Mouse (Mus musculus): ENCODE results near the gene Rbm3.
"Not testable (repeated sequence)": the region's sequence is repeated elsewhere in the genome, so short reads cannot be mapped to it uniquely, and the experiment has no call there.

GRCm38 (mm10) chrX:8090954-8091347, 54.7 kb downstream of the Rbm3 start:
- not testable (repeated sequence) for TF ChIP-seq EP300 (IDR thresholded peaks at IDR 0.05; ENCODE audit: insufficient read depth, low read depth, low read length); CTCF (IDR thresholded peaks at IDR 0.05; ENCODE audit: low read depth, low read length)
